Mouse (Mus musculus) bone marrow, adult 2 months (tissue): ENCODE results near the gene Elmsan1.

Experiments
- CTCF ChIP-seq: fragments of 200-500 bp; IDR thresholded peaks from 2 replicates; pipeline ENCODE4 v1.5.1; 2011; ENCODE audit warnings: low read length, control low read depth; ENCODE audit not compliant: control insufficient read depth, insufficient read depth
- POLR2A ChIP-seq: fragments of 200-500 bp; IDR thresholded peaks from 2 replicates; pipeline ENCODE4 v1.6.1; 2011; ENCODE audit warnings: low read depth, mild to moderate bottlenecking, control low read depth, low read length, borderline replicate concordance; ENCODE audit not compliant: control insufficient read depth

GRCm38 (mm10) chr12:84220951-84221891, 2.5 kb upstream of the Elmsan1 start:
- TF ChIP-seq POLR2A (no peak), CTCF (no peak)
